Mouse (Mus musculus) liver, postnatal 0 days (tissue): ENCODE results near the gene Gm20388.

ENCODE experiments used
- CTCF ChIP-seq: sonication (generic); IDR thresholded peaks from 2 replicates; pipeline ENCODE4 v1.5.1; 2016; ENCODE audit warnings: antibody characterized with exemption, low read depth
- EP300 ChIP-seq: IDR thresholded peaks from 2 replicates; pipeline ENCODE4 v1.6.1; 2016; ENCODE audit warnings: antibody characterized with exemption, low read depth, mild to moderate bottlenecking

GRCm38 (mm10) chr8:123887956-123888355 is 3977.3 kb downstream of the Gm20388 start:
- TF ChIP-seq CTCF = no peak
- no peak for TF ChIP-seq EP300
